Mouse (Mus musculus) limb, embryonic 14.5 days (tissue): Measurements from ENCODE around the gene Egln3. TPM values are rescaled to one million over a fixed set of nuclear protein-coding genes. Genes with fewer than 3 reads are reported as not detected.

Experiments used
- ATAC-seq: fragments of 200-750 bp; cut with Nextera tagmentation; 2 replicates; pipeline ENCODE4 v1.8.0; 2017; ENCODE audit warnings: low read depth, moderate number of reproducible peaks, moderate TSS enrichment; ENCODE audit not compliant: low FRiP score
- DNase-seq: peaks from one replicate; pipeline ENCODE4 v3.0.0-alpha.2; 2015; ENCODE audit warnings: low spot score
- H3K27ac ChIP-seq: fragments of 300-500 bp; sonication (generic); replicated peaks from 2 replicates; pipeline ENCODE4 v1.5.1; 2014; ENCODE audit warnings: low read depth, mild to moderate bottlenecking, low read length, moderate library complexity, mixed read lengths
- H3K27me3 ChIP-seq: fragments of 300-500 bp; sonication (generic); 2 replicates; pipeline ENCODE4 v1.6.1; 2014; ENCODE audit warnings: low read length, mixed read lengths; ENCODE audit not compliant: control insufficient read depth, insufficient read depth
- H3K36me3 ChIP-seq: fragments of 300-500 bp; sonication (generic); 2 replicates; pipeline ENCODE4 v1.6.1; 2014; ENCODE audit warnings: mild to moderate bottlenecking, low read length, moderate library complexity, mixed read lengths; ENCODE audit not compliant: control insufficient read depth, insufficient read depth
- H3K4me1 ChIP-seq: fragments of 300-500 bp; sonication (generic); 2 replicates; pipeline ENCODE4 v1.6.1; 2014; ENCODE audit warnings: antibody characterized with exemption, low read length, mixed read lengths; ENCODE audit not compliant: control insufficient read depth, insufficient read depth
- H3K4me2 ChIP-seq: fragments of 300-500 bp; sonication (generic); replicated peaks from 2 replicates; pipeline ENCODE4 v1.6.1; 2014; ENCODE audit warnings: low read depth, mild to moderate bottlenecking, low read length, moderate library complexity; ENCODE audit not compliant: severe bottlenecking
- H3K4me3 ChIP-seq: fragments of 300-500 bp; sonication (generic); replicated peaks from 2 replicates; pipeline ENCODE4 v1.5.1; 2014; ENCODE audit warnings: low read length
- H3K9ac ChIP-seq: fragments of 300-500 bp; sonication (generic); 2 replicates; pipeline ENCODE4 v1.6.1; 2014; ENCODE audit warnings: mild to moderate bottlenecking, low read depth, low read length, moderate library complexity; ENCODE audit not compliant: severe bottlenecking
- H3K9me3 ChIP-seq: fragments of 300-500 bp; sonication (generic); 2 replicates; pipeline ENCODE4 v1.6.1; 2016; ENCODE audit warnings: low read length; ENCODE audit not compliant: control insufficient read depth
- POLR2A ChIP-seq: fragments of 200-500 bp; IDR thresholded peaks from 2 replicates; pipeline ENCODE4 v1.8.0; 2012; ENCODE audit warnings: inconsistent platforms, mild to moderate bottlenecking, moderate library complexity, borderline replicate concordance; ENCODE audit not compliant: insufficient read depth, insufficient read length; ENCODE audit errors: extremely low read depth
- WGBS: fragments of 180-500 bp; shearing (Covaris S2); extraction: QIAGEN DNeasy Blood & Tissue Kit; methylation state at CpG from one replicate; pipeline ENCODE4 v1.1.7; 2014; 5-methylcytosine and 5-hydroxymethylcytosine counted together
- polyA plus RNA-seq, 2 experiments: library from polyadenylated mRNA; depleted of rRNA in 1 of 2; stranded (reverse) in 1 of 2; unstranded in 1 of 2; fragments of >200 nt; fragmentation: Nextera tagmentation in 1 of 2; extraction: Ambion mirVana in 1 of 2; gene quantifications; 2 replicates each; pipeline versions ENCODE4 v1.2.1 to v1.2.3; 2012 to 2014

The Egln3 gene
- polyA plus RNA-seq, 2 experiments = 7.1 to 7.7 TPM

- no peaks in the 10 kb centered on the region for H3K36me3 ChIP-seq
- H3K9me3 ChIP-seq = no peaks in the 10 kb centered on the region
- DNase-seq = peak; percentile 36
- no peak overlapping the region for H3K27ac ChIP-seq
- WGBS = 8% methylated on average over 1 of the region's 1 CpGs
- peaks cover 15% of the 10 kb centered on the region for H3K27me3 ChIP-seq
- ATAC-seq = no peak
- H3K4me2 ChIP-seq = no peak overlapping the region
- no peak overlapping the region for H3K4me3 ChIP-seq
- peaks cover 3% of the 10 kb centered on the region; the same call in 1 of the 2 replicates for H3K4me1 ChIP-seq
- no peak overlapping the region for H3K9ac ChIP-seq
- TF ChIP-seq POLR2A = no peak
Measured at GRCm38 (mm10) chr12:54205195-54205594, 1.5 kb upstream of the Egln3 start.

- Histone ChIP-seq H3K9ac (peak overlapping the region; percentile 63), H3K4me2 (peak overlapping the region; percentile 98), H3K4me1 (peaks cover 17% of the 10 kb centered on the region), H3K36me3 (no peaks in the 10 kb centered on the region), H3K9me3 (no peaks in the 10 kb centered on the region), H3K27me3 (peaks cover 15% of the 10 kb centered on the region), H3K4me3 (peak overlapping the region; percentile 64), H3K27ac (no peak overlapping the region)
- ATAC-seq (peak; percentile 45), DNase-seq (no peak)
- no peak for TF ChIP-seq POLR2A
- WGBS = 3% methylated on average over 54 of the region's 55 CpGs
Measured at GRCm38 (mm10) chr12:54202765-54203655, 650 bp downstream of the Egln3 start.

- Histone ChIP-seq H3K9ac (no peak overlapping the region), H3K4me1 (peaks cover 21% of the 10 kb centered on the region), H3K9me3 (no peaks in the 10 kb centered on the region), H3K36me3 (no peaks in the 10 kb centered on the region), H3K4me2 (peak overlapping the region; percentile 98), H3K27ac (no peak overlapping the region), H3K4me3 (peak overlapping the region; percentile 64), H3K27me3 (peaks cover 15% of the 10 kb centered on the region)
- WGBS = 33% methylated on average over 6 of the region's 6 CpGs
- ATAC-seq (no peak), DNase-seq (no peak)
- no peak for TF ChIP-seq POLR2A
Measured at GRCm38 (mm10) chr12:54202276-54202675, 1.4 kb downstream of the Egln3 start.

- Histone ChIP-seq H3K27me3 (peaks cover 15% of the 10 kb centered on the region), H3K9ac (no peak overlapping the region), H3K4me3 (no peak overlapping the region), H3K9me3 (no peaks in the 10 kb centered on the region), H3K4me1 (peaks cover 24% of the 10 kb centered on the region), H3K27ac (no peak overlapping the region), H3K36me3 (no peaks in the 10 kb centered on the region), H3K4me2 (no peak overlapping the region)
- DNase-seq = no peak
- WGBS = 40% methylated on average over 6 of the region's 6 CpGs
- no peak for ATAC-seq
- TF ChIP-seq POLR2A = no peak
Measured at GRCm38 (mm10) chr12:54200856-54201255, 2.8 kb downstream of the Egln3 start.

- 30% methylated on average over 4 of the region's 4 CpGs for WGBS
Measured at GRCm38 (mm10) chr12:54200172-54200571, 3.5 kb downstream of the Egln3 start.

More at GRCm38 (mm10) chr12:54200172-54200571, 3.5 kb downstream of the Egln3 start:
- peaks cover 15% of the 10 kb centered on the region for H3K27me3 ChIP-seq
- no peak overlapping the region for H3K4me3 ChIP-seq
- no peak for ATAC-seq
- peaks cover 24% of the 10 kb centered on the region for H3K4me1 ChIP-seq
- H3K9me3 ChIP-seq = no peaks in the 10 kb centered on the region
- H3K27ac ChIP-seq = no peak overlapping the region
- no peak overlapping the region; the same call in 1 of the 2 replicates for H3K4me2 ChIP-seq
- no peak for TF ChIP-seq POLR2A
- DNase-seq = peak; percentile 9
- no peak overlapping the region for H3K9ac ChIP-seq
- no peaks in the 10 kb centered on the region for H3K36me3 ChIP-seq
